Mouse (Mus musculus) kidney, adult 2 months (tissue): ENCODE measurements around the gene Gabrb1.

Experiments used
- CTCF ChIP-seq: fragments of 200-500 bp; conservative IDR thresholded peaks from 2 replicates; pipeline ENCODE4 v1.5.1; 2011; ENCODE audit warnings: low read depth, mild to moderate bottlenecking, control low read depth, low read length, moderate library complexity, mixed read lengths; ENCODE audit not compliant: insufficient read depth, insufficient read length
- POLR2A ChIP-seq: fragments of 200-500 bp; IDR thresholded peaks from one replicate; pipeline ENCODE4 v1.6.1; 2011; ENCODE audit warnings: low read depth, low read length, control low read depth

- no peak for TF ChIP-seq CTCF
- TF ChIP-seq POLR2A, result no peak
Observed at GRCm38 (mm10) chr5:72158667-72159066, 500.8 kb downstream of the Gabrb1 start.
